Mouse (Mus musculus) adrenal gland, adult (tissue): ENCODE measurements around the gene Aldh1l1.

ENCODE experiments used
- DNase-seq, 2 experiments: peaks; one replicate each; pipeline ENCODE4 v3.0.0; 2022 to 2023; ENCODE audit warnings: low spot score in 1 of 2; ENCODE audit not compliant: inconsistent age in 2 of 2

Gene Aldh1l1

DNA sequence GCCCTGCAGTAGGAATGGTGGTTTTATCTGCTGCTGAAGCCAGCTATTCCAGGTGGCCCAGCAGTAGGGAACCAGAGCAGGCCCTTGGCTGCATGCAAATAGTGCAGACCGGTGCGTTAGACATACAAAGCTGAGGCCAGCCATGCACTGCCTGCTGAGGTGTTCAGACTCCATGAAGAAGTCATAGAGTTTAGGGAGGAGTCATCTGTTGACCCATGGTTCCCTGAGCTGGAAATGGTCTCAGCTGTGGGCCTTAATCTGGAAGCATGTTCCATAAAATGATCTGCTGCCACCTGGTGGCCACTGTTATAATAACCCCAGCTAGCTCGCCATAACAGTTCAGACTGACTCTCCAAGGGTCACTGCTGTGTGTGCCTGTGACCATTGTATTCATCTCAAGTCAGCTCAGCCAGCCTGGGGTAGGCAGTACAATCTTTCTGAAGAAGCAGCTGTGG is 89.1 kb downstream of the Aldh1l1 start:
- DNase-seq = peak; percentile 82 to 94

DNA sequence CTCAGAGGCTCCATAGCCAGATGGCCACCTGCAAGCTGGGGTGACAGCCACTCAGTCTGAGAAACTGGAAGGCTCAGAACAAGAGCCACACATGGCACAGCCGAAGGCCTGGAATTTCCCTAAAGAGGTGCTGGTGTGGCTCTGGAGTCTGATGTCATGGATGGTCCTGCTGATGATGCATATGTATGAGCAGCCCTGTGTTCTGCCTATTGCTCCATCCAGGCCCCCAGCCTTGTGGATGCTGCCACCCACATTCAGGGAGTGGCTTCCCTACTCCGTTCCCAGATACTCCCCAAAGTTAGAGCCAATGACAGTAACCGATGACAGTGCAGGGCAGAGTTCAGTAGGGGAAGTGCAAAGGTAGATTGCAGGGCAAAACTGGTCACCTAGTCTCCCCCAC is 91.9 kb downstream of the Aldh1l1 start:
- DNase-seq = peak in 1 of 2 experiments; percentile 19

DNA sequence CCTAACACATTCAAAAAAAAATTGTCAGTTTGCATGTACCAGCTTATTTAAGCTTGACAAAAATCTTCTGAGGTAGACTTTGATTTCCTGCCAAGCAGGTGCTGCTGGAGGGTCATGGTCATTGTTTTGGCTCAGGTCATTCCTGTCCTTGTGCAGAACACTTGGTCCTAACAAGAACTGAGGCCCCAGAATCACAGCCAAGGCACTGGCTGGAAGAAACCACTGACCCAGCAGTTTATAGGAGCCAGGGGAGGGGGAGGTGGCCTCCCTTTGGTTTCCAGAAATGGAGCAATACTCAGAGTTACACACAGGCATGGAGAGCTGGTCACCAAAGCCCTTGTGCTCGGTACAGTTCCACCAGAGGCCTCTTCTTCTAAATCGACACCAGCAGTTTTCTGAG is 96.1 kb downstream of the Aldh1l1 start:
- peak; percentile 62 to 74 for DNase-seq

DNA sequence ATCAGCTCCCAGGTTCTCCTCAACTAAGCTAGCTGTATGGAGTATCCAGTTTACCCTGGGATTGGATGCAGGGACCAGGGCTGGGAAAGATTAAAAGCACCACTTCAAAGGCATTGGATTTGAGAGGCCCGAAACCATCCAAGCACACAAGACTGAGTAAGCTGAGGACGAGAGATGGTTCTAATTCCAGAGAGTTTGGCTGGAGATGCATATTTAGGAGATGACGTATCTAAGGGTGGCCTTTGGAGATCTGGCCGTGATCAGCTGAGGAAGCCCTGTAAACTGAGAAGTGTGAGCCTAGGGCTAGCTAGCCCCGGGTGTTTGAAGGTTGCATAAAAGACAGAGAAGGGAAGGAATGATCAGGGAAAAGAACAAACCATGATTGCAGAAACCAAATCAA is 101.9 kb downstream of the Aldh1l1 start:
- no peak for DNase-seq

DNA sequence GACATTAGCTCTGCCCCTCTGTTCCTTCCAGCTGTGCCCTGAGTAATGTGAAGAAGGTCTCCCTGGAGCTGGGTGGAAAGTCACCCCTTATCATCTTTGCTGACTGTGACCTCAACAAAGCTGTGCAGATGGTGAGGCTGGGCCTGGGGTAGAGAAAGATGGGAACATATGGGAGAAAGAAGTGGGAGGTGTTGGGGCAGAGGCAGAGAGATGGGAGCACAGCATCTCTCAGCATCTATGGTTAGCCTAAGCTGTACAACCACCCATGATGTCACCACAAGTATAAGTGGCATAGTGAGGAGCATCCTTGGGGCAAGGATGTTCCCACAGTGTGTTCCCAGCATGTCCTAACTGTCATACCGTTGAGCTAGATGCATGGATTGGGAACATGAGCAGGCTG is 104.5 kb downstream of the Aldh1l1 start:
- DNase-seq = no peak

DNA sequence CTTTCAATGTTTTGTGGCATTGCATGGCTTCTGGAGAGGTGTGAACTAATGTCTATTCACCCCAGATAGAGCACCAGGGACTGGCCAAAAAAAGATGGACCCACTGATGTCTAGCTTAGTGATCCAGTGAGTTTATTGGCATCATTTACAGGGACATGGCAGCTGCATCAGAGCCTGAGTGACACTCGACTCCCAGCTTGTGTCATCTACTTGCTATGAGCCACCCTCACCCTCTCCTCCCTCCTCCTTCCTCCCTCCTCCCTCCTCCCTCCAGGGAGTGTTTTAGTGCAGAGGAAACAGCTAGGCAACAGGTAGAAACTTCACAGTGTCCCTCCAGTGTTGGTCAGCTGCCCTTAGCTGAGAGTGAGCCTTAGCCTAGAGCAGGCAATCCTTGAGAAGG is 108.7 kb downstream of the Aldh1l1 start:
- DNase-seq = no peak

DNA sequence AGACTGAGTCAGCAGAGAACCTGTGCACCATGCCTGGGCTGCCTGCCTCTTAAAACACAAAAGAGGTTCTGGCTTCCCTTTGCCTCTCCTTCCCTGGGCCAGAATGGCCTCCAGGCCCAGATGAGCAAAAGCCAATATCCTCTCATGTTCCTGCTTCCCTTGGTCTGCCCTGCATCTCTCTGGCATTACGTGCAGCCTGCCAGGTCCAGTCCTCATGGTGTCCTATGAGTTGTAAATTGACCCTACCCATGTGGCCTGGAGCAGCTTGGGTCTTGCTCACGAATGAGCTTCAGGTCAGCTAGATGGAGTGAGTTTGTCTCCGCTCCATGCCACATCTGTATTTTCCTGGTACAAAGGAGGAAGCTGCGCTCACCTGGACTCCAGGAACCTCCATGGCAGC is 110.8 kb downstream of the Aldh1l1 start:
- no peak for DNase-seq

DNA sequence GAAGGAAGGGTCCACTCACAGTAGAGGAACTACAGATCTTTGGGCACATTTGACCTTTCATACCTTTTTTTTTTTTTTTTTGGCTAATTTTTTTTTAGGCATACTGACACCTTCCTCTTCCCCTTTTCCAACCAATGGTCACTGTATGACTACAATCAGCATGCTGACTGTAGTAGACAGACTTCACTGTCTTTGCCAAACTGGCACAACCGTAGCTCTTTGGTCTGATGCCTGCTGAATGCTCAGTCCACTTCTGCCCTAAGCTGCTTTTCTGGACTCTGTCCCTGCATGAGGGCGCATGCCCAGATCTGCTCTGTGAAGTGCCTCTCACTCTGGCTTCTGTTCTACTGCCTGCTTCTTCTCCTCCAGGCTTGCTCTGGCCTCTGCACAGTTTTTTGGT is 111.4 kb downstream of the Aldh1l1 start:
- peak in 1 of 2 experiments; percentile 41 for DNase-seq

DNA sequence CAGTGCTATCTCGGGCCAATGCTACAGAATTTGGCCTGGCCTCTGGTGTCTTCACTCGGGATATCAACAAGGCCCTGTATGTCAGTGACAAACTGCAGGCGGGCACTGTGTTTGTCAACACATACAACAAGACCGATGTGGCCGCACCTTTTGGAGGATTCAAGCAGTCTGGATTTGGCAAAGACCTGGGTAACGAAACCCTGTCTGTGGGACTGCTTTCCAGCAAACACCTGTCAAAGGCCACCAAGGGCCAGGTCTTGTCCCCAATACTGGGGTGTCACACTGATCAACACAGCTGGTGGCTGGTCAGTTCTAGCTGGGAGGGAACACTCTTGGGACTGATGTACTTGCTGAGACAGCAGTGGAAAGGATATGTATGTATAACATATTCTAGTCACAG is 112.0 kb downstream of the Aldh1l1 start:
- no peak for DNase-seq

DNA sequence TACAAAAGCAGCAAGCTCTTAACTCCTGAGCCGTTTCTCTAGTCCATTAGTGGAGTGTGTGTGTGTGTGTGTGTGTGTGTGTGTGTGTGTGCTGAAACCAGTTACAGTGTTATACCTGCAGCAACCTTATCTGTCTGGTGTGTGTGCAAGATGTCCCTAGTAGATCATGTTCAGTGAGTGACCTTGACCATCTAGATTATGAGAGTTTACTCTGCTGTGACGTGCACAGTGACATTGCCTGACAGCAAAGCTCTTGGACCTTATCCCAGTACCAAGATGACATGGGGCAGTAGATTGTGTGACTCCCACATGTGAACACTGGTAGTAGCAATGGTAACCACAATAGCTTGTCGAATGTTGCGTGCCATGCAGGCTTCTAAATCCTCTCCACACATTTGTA is 114.1 kb downstream of the Aldh1l1 start:
- peak; percentile 68 to 81 for DNase-seq

DNA sequence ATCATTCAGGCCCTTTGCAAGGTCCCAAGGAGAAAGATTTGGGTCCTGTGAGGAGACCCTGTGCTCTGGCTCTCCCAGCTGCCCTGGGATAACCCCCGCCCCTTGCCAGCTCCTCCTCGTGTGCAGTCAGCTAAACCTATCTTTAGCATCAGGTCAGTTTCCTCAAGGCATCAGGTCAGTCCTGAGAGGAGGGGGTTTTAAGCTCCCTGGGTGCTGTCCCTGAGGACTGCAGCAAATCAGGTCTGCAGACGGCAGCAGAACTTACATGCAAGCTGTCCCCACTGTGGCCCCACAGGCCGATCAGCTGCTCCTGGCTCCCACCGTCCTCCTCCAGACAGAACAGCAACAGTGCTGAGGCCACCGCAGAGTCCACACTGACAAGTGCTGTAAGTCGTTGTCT is 115.5 kb downstream of the Aldh1l1 start:
- peak; percentile 22 to 50 for DNase-seq

DNA sequence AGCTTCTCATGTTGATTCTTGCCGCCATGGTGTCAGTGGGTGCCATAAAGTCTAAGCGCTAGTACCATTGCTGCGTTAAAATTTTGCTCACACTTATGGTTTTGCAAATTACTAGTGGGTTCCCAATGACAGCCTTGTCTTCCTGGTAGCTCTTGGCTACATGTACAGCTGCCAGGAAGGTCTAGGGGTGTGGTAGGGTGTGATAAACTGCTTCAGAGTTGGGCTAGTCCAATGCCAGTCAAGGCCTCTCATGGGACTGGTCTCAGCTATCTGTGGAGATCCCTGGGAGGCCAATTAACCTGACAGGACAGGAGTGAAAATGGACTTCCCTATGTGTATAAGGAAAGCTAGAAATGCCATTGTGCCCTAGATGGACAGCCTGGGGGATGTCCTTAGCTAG is 116.1 kb downstream of the Aldh1l1 start:
- DNase-seq = peak; percentile 5 to 31

DNA sequence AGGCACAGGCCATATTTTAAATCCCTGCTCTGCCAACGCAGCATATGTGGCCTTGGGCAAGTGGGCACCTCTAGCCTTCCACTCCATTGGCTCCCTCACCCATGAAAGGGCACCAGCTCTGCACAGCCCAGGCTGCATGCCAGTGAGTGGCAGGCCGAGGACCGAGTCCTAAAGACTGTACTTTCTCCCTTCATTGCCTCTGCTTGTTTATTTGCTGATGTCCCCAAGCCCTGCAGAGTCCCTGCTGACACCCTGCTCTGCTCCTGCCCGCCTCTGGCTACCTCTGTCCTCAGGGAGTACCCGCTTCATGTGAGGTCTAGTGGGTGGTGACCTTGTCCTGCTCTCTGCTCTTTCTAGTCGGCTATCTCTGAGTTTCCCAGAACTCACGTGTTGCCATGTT is 116.9 kb downstream of the Aldh1l1 start:
- DNase-seq = peak; percentile 40 to 77

DNA sequence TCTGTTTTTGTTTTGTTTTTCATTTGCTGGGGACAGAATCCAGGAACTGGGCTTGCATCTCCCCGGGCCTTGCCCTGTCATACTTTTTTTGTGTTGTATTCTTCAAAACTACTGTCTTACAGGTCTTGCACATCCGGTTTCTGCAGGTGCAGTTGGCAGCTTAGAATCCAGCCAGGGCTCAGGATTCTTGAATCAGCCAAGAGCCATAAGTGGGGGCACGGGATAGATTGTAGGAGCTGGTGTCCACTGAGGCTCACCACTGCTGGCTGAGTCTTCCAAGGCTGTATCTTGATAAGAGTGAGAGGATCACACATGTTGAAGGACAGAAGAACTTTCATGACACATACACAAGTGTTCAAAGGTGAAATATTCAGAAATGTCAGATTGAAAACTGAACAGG is 117.9 kb downstream of the Aldh1l1 start:
- peak; percentile 40 to 79 for DNase-seq

DNA sequence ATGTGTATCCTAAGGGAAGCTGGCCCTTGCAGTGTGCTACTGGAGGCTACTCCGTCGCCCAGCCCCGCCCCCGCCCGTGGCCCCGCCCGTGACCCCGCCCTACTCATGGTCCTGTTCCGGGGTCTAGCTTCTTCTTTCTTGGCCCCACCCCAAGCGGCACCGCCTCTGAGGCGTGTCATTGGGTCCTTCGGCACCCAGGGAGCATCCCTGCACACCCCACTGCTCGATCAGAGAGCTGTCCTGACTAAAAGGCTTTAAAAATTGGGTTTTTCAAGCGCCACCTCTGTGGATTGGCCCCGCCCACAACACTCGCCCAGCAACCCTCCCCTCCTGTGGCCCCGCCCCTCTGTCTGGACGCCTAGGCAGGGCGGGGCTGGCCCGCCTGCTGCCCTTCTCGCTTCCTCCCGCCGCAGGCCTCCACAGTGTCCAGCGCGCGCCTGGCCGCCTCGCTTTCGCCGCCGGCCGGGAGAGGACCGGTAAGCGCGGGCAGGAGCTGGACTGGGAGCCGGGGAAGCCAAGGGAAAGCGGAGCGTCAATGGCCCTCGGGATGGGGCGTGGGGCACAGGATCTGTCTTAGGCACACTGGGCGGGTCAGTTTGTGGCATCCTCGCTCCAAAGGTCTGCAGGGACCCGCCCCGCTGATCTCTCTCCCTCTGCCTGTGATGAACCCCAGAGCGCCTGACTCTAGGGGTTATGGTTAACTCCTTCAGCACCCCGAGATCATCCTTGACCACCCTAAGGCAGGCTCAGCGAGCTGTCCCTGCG is 118.5 kb downstream of the Aldh1l1 start, which contains the start of gene Slc41a3:
Slc41a3 (plus strand) TSS at position 193 of the 765 bp plus-strand sequence.
- DNase-seq = peak; percentile 96 to 99

DNA sequence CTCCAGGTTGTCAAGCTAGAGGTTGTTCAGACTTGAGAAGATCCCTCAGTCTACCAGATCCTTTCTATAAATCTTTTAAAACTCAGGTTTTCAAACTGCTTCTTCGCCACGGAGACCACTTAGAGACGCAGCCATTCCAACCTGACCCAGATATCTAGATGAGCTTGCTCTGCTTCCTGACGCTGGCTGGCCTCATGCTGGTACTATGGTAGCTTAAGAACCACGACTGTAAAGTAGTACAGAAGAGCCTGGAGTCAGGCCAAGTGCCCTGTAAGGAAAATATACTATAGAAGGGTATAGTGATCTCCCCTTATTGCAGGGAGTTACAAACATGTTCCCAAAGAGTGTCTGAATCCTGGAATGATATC is 119.1 kb downstream of the Aldh1l1 start:
- DNase-seq = no peak

DNA sequence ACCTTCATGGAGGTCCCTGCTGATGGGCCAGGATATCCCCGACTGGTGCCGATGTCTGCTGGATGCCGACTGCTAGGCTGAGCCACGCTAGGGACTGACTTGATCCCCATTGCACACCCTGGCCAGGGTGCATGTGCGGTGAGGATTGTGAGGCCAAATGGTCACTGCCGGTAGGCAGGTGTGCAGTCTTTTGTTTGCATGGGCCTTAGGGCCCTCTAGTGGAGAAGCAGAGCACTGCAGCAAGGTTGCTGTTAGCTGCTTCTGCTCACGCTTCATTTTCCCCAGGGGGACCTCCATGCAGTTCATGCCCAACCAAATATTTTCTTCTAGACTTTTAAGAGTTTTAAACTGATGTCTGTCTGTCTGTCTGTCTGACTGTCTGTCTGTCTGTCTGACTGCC is 120.3 kb downstream of the Aldh1l1 start:
- DNase-seq = peak; percentile 68 to 85

DNA sequence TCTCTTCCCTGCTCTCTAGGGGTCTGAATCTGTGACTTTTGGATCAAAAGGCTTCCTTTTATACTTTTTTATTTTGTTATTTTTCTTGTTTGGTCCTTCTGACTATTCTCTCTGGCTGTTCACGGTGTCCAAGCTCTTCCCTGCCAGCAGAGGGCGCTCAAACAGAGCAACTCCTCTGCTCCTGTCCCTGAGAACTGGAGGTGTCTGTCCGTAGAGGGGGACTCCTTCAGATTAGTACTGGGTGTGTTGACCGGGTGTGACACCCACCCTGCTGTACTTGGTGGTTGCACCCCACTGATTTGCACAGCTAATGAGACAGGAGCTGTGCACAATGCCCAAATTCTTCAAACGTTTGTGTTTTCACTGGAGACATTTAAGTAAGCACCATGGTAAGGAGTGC is 121.0 kb downstream of the Aldh1l1 start:
- peak; percentile 69 to 85 for DNase-seq

DNA sequence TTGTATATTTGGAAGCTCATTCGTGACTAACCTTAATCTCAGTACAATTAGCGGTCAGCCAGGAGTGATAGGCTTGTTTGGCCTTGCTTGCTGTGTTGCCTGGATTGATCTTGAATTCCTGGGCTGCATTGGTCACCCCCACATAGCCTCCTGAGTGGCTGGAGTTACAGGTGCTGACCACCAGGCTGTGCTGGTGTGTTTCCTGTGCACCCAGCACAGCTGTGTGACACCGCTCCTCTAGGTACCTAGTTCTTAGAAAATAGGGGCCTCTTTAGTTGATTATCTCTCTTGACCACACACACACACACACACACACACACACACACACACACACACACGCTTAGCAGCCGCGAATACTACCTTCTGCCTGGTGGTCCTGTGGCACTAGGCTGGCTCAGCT is 122.0 kb downstream of the Aldh1l1 start:
- peak; percentile 78 to 83 for DNase-seq

DNA sequence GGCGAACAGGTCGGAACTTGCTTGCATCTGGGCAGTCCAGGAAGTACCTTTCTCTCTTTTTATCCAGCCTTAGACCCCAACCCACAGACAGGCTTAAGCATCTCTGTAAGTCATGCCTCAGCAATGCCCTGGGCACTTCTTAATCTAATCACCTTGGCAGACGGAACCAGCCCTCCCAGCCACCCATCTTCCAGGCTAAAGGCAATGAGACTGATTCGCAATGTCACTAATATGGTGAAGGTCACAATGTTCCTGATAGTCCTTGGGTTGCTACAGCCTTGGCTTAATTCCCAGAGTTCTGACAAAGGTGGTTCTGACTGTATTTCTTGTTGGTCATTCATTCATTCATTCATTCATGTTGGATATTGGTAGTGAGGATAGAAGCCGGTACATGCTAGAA is 124.0 kb downstream of the Aldh1l1 start:
- peak; percentile 81 to 88 for DNase-seq

DNA sequence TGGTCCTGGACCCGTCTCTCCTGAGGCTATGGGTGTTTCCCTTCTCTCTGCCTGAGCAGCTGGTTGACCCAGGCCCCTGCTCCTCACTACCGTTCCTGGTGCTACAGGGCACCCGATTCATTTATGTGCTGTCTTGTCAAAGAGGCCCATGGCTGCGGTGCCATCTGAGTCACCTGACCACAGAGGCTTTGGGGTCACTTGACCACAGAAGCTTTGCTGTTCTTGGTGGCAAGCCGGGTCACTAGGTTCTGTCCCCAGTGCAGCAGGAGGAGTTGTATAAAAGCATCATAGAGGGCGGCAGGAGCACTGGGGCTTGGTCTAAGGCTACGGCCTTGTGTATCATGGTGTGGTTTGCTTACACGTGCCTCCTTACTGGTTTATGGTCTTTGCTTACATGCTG is 127.0 kb downstream of the Aldh1l1 start:
- DNase-seq = peak in 1 of 2 experiments; percentile 13

DNA sequence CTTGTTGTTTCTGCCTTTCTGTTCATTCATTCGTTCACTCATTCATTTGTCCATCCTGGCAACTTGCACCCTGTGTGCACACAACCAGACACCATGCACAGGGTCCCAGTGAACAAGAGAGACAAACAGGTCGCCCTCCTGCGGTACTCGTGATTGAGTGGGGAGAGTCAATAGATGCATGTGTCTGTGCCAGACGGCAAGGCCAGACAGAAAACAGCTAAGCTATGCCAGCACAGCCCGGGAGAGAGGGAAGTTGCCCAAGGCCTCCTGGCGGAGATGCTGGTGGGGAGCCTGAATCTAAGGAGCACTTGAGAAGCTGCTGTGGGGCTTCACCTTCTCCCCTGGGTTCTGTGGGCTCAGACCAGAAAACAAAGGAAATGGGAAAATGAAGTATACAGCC is 129.1 kb downstream of the Aldh1l1 start:
- DNase-seq = peak; percentile 59 to 83

DNA sequence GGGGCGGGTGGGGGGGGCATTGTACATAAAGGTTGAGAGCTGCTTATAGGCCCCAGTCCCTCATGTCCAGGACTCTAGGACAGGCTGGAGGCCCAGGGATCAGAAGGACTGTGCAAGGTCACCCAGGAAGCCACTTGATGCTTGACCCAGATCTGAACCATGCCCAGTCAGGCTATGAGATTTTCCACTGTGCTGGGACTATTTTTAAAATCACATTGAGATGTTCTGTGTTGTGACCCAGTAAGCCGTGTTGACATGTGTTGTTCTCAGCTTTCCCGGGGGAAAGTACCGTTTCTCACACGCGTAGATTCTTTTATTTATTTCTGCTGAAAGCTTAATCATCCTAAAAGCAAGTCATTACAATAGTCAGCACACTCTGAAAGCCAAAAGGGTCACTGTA is 129.8 kb downstream of the Aldh1l1 start:
- peak in 1 of 2 experiments; percentile 71 for DNase-seq
